Mouse (Mus musculus): ENCODE measurements at regions not wholly inside any gene's neighbourhood (a gene's known extent, or its start where the extent isn't known, plus 50 kb on each side); places are given as distances from the start of the nearest gene placed in this dataset.

DNA sequence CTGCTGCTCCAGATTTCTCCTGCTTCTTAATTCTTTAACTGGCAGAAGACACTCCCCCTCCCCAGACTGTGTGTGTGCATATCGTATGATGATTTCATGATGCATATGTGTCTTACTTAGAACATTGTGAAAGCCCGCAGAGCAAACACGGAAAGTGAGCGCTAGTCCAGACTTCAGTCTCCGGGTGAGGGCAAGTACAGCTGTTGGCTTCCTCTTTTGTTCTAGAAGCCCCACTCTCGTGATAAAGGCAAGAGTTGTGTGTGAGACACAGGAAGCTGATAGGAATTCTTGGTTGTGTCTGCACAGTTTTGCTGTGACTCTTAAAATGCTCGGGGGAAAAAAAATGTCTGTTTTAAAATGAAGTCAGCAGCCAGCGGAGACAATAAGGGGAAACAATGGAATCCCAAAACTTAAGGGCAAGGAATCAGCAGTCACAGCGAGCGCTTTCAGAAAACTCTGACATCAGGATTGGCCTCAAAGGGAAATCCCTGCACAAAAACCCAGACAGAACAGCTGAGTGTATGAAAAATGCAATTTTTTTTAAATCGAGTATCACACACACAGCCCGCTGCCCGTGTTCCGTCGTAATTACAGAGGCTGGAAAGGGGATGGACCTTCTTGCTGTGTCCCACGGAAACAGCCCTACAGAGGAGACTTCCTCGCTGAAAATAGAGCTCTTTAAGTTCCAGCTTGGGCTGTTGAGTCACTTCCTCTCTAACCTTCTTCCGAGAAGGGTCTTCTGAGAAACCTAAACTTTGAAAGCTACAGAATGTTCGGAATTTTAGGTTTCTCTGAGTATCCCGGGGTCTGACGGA, 143.5 kb upstream of the Gpc5 start:
- TF ChIP-seq EP300 (IDR thresholded peaks at IDR 0.05; ENCODE audit: insufficient read depth, low read depth, low read length): no peak
- no peak for TF ChIP-seq CTCF (IDR thresholded peaks at IDR 0.05)

Data from heart, adult 2 months (tissue).